Mouse (Mus musculus): ENCODE results near the gene Ankrd54. TPM values are rescaled to one million over a fixed set of nuclear protein-coding genes. Genes with fewer than 3 reads are reported as not detected.

Gene Ankrd54
- polyA plus RNA-seq, 1 experiment from 2014 or later = 42.8 TPM

DNA sequence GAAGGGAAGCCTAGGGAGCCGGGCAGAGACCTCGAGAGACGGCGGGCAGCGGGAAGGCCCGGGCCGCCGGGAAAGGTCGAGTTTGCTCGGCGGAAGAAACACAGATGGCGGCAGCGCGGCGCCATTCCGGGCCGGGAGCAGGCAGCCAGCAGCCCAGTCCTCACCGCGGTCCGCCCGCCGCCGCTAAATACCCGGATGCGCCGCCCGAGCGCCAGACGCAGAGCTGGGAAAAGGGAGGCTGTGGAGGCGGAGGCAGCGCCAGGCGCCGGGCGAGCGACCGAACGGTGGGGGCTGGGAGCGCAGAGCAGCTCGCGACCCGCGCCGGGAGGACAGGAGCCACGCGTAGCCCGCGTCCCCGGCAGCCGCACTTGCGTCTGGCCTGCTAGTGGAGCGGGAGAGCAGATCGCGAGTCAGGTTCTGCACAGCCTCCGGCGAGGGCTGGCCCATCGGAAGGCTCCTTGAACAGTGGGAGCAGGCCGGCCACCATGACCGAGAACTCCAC, 34.4 kb downstream of the Ankrd54 start, which contains the start of gene H1f0:
H1f0 (plus strand) TSS at position 214 of the 502 bp plus-strand sequence.
- Histone ChIP-seq H3K9ac (replicated peaks; ENCODE audit: low read length) (peak within 1 kb of the TSS; percentile 100), H3K27me3 (ENCODE audit: control insufficient read depth, insufficient read depth, low read length) (no peaks in the 10 kb centered on the region), H3K4me2 (ENCODE audit: low read depth, low read length) (peak within 1 kb of the TSS; percentile 93), H3K36me3 (replicated peaks; ENCODE audit: control insufficient read depth, insufficient read depth, low read depth, low read length) (no peaks in the 10 kb centered on the region), H3K27ac (replicated peaks; ENCODE audit: low read depth, low read length) (peak within 1 kb of the TSS; percentile 94), H3K4me1 (ENCODE audit: control insufficient read depth, insufficient read depth, low read length) (peaks cover 5% of the 10 kb centered on the region; the same call in 1 of the 2 replicates), H3K4me3 (ENCODE audit: low read depth, low read length) (peak within 1 kb of the TSS; percentile 58), H3K9me3 (replicated peaks; ENCODE audit: control insufficient read depth, low read length) (no peaks in the 10 kb centered on the region)
- ATAC-seq (replicated peaks; ENCODE audit: insufficient number of reproducible peaks, low FRiP score, low TSS enrichment, low read depth) (peak; percentile 63), DNase-seq (ENCODE audit: low spot score) (peak; percentile 94)
- under 1% methylated on average over 57 of the region's 58 CpGs for WGBS

DNA sequence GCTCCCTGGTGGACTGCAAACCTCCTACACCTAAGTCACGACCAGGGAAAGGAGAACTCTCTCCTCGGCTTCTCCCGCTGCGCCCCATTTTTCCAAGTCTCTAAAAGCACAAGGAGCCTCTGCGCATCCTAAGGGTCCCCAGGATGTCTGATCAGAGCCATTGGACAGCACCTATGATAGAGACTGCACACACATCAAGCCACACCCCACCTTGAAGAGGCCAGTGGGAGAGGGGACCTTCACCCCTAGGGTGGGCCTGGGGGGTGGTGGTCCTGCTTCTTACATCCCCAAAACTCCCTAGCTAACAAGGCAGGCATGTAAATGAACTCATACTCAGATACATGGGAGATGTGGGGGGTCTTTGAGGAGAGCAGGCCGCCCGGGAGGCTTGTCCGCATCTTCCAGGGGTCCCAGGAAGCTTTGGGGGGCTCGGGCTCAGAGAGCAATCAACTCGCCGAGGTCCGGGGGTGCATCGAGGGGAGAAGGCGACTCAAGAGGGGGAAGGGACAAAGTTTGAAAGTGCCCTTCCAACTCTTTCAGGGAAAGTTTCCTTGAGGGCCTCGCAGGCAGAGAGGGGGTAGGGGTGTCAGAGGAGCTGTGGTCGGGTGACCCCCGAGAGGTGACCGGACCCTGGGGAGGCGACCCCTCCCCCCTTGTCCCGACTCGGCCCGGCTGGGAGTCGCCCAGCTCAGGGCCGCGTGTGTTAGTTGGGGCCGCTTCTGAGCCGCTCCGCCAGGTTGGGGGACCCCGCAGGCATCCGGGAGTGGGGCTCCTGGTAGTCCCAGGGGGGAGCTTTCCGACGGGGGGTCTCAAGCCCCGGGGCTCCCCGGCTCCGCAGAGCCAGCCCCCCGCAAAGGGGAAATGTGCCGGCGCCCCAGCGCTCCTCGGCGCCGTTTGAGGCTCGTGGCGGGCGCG, 35.1 kb downstream of the Ankrd54 start:
- peaks cover 5% of the 10 kb centered on the region; the same call in 1 of the 2 replicates for H3K4me1 ChIP-seq (ENCODE audit: control insufficient read depth, insufficient read depth, low read length)
- H3K9me3 ChIP-seq (replicated peaks; ENCODE audit: control insufficient read depth, low read length) = no peaks in the 10 kb centered on the region
- 5% methylated on average over 43 of the region's 46 CpGs for whole genome bisulfite sequencing
- ATAC-seq (replicated peaks; ENCODE audit: insufficient number of reproducible peaks, low FRiP score, low TSS enrichment, low read depth) (no peak; the same call in 1 of the 2 replicates), DNase-seq (ENCODE audit: low spot score) (peak; percentile 38)
- H3K4me3 ChIP-seq (ENCODE audit: low read depth, low read length) = peak overlapping the region; percentile 58
- H3K9ac ChIP-seq (replicated peaks; ENCODE audit: low read length) = peak overlapping the region; percentile 100
- peak overlapping the region; percentile 93 for H3K4me2 ChIP-seq (ENCODE audit: low read depth, low read length)
- no peaks in the 10 kb centered on the region for H3K27me3 ChIP-seq (ENCODE audit: control insufficient read depth, insufficient read depth, low read length)
- peak overlapping the region; percentile 94 for H3K27ac ChIP-seq (replicated peaks; ENCODE audit: low read depth, low read length)
- no peaks in the 10 kb centered on the region for H3K36me3 ChIP-seq (replicated peaks; ENCODE audit: control insufficient read depth, insufficient read depth, low read depth, low read length)

DNA sequence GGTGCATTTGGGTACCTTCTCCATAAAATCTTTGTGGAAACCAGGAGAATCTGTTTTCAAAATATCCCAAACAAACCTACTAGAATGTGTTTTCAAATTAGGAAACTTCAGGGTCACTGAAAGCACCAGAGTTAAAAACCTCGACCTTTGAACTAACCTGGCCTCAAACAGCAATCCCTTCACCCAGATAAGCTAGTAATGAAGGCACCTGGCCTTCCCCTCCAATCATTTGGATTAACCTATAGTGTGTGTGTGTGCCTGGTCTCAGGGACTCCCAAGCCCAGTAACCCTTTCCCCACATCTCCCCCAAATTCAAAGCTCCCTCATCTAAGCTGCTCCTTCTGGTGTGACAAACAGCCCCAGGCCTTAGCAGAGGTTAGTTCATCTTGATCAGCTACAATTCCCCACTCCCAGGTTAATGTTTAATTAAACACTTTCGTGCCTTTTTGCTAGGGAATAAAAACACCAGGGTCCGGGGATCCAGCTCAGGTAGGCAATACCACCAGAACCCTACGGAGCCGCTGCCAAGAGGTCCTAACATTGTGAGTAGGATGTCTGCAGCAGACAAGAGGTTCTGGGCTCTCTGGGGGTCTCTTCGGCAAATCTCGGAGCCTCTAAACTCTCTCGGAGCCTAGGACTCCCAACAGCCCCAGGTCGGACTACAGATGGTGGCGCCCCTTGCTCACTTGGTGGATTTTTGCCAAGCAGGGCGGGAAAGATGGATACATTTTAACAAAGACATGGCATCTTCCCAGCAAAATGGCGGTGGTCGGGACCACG, 36.0 kb downstream of the Ankrd54 start:
- H3K4me2 ChIP-seq (ENCODE audit: low read depth, low read length) = peak overlapping the region; percentile 93
- H3K4me3 ChIP-seq (ENCODE audit: low read depth, low read length) = no peak overlapping the region
- no peaks in the 10 kb centered on the region for H3K27me3 ChIP-seq (ENCODE audit: control insufficient read depth, insufficient read depth, low read length)
- 46% methylated on average over 14 of the region's 14 CpGs for WGBS
- H3K9me3 ChIP-seq (replicated peaks; ENCODE audit: control insufficient read depth, low read length) = no peaks in the 10 kb centered on the region
- no peaks in the 10 kb centered on the region for H3K36me3 ChIP-seq (replicated peaks; ENCODE audit: control insufficient read depth, insufficient read depth, low read depth, low read length)
- H3K4me1 ChIP-seq (ENCODE audit: control insufficient read depth, insufficient read depth, low read length) = peaks cover 5% of the 10 kb centered on the region; the same call in 1 of the 2 replicates
- ATAC-seq (replicated peaks; ENCODE audit: insufficient number of reproducible peaks, low FRiP score, low TSS enrichment, low read depth) = no peak
- H3K27ac ChIP-seq (replicated peaks; ENCODE audit: low read depth, low read length) = no peak overlapping the region
- DNase-seq (ENCODE audit: low spot score) = no peak
- H3K9ac ChIP-seq (replicated peaks; ENCODE audit: low read length) = peak overlapping the region; percentile 100; the same call in 1 of the 2 replicates

DNA sequence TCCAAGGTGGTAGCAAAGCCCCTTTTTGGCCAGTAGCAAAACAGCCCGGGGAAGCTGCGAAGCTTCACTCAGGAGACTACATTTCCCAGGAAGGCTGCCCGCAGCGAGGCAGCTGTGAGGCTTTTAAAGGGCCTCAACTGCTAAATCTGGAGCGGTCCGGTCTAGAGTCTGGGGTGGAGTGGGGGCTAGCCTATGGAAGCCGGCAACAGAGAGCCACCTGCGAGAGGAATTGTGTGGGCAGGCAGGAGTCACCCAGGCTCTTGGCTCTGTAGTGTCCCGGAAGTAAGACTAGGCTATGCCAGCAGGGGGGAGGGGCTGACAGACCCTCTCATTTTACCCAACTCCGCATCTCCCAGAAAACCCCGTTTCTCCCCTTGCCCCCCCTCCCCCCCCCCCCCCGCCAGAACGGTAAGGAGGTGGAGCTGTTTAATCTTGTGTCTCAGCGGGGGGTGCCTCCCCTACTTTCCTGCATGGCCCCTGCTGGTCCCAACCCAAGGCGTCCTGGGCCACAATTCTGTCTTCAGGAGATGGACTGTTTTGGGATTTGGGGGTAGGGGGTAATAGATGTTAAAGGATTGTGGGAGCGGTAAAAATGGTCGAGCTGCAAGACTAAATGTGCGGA, 36.9 kb downstream of the Ankrd54 start:
- peak overlapping the region; percentile 21; the same call in 1 of the 2 replicates for H3K4me2 ChIP-seq (ENCODE audit: low read depth, low read length)

DNA sequence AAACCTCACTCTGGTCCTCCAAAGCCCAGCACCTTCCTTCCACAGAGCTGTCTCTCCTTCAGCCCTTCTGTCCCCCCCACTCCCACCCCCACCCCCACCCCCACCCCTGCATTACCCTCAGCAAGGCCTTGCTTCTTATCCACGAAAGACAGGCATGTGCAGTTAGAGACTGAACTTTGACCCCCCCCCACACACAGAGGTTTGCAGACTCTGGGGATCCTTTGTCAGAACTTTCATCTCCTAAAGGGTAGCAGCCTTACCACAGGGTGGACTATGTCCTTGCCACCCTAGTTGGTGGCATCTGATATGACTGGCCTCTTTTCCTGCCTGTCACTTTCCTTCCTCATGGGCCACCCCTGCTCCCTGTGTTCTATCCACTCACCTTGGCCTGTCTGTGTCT, 39.3 kb downstream of the Ankrd54 start:
- DNase-seq (ENCODE audit: low spot score) (no peak), ATAC-seq (replicated peaks; ENCODE audit: insufficient number of reproducible peaks, low FRiP score, low TSS enrichment, low read depth) (no peak)
- Histone ChIP-seq H3K27me3 (ENCODE audit: control insufficient read depth, insufficient read depth, low read length) (no peaks in the 10 kb centered on the region), H3K4me1 (ENCODE audit: control insufficient read depth, insufficient read depth, low read length) (peaks cover 2% of the 10 kb centered on the region; the same call in 1 of the 2 replicates), H3K36me3 (replicated peaks; ENCODE audit: control insufficient read depth, insufficient read depth, low read depth, low read length) (no peaks in the 10 kb centered on the region), H3K4me3 (ENCODE audit: low read depth, low read length) (no peak overlapping the region), H3K9ac (replicated peaks; ENCODE audit: low read length) (no peak overlapping the region), H3K4me2 (ENCODE audit: low read depth, low read length) (no peak overlapping the region), H3K27ac (replicated peaks; ENCODE audit: low read depth, low read length) (no peak overlapping the region), H3K9me3 (replicated peaks; ENCODE audit: control insufficient read depth, low read length) (no peaks in the 10 kb centered on the region)
- 60% methylated on average over 1 of the region's 1 CpGs for WGBS

More for the DNA sequence above, 36.9 kb downstream of the Ankrd54 start:
- DNase-seq (ENCODE audit: low spot score) = peak; percentile 37
- peaks cover 2% of the 10 kb centered on the region; the same call in 1 of the 2 replicates for H3K4me1 ChIP-seq (ENCODE audit: control insufficient read depth, insufficient read depth, low read length)
- H3K4me3 ChIP-seq (ENCODE audit: low read depth, low read length) = no peak overlapping the region
- H3K36me3 ChIP-seq (replicated peaks; ENCODE audit: control insufficient read depth, insufficient read depth, low read depth, low read length) = no peaks in the 10 kb centered on the region
- ATAC-seq (replicated peaks; ENCODE audit: insufficient number of reproducible peaks, low FRiP score, low TSS enrichment, low read depth) = no peak
- 0 out of 2 replicates have a peak overlapping the region, but pooled peaks have one; percentile 41 for H3K9ac ChIP-seq (replicated peaks; ENCODE audit: low read length)
- 10% methylated on average over 15 of the region's 18 CpGs for WGBS
- no peaks in the 10 kb centered on the region for H3K9me3 ChIP-seq (replicated peaks; ENCODE audit: control insufficient read depth, low read length)
- no peaks in the 10 kb centered on the region for H3K27me3 ChIP-seq (ENCODE audit: control insufficient read depth, insufficient read depth, low read length)
- H3K27ac ChIP-seq (replicated peaks; ENCODE audit: low read depth, low read length) = no peak overlapping the region

DNA sequence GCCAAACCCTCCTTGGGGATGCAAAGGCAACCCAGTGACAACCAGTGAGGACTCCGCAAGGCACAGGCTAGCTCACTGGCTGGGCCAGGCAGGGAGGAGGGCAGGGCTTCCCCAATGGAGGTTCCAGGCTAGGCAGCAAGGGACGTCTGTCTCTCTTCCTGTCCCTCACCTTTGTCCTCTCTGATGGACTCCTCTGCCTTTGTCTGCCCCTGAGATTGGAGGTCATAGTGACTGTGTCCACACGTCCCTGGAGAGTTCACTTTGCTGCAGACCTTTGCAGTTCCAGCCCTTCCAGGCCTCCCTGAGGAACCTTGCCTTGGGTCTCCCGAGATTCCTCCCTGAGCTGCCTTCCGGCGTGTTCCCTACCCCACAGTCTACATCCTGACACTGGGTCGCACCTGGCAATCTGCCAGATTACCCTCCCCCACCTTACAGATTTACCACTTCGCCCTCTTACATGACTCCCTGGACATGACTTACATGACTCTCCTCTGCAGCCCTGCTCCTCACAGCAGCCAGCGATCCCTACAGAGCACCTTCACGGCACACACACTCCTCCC, 39.9 kb downstream of the Ankrd54 start:
- ATAC-seq (replicated peaks; ENCODE audit: insufficient number of reproducible peaks, low FRiP score, low TSS enrichment, low read depth) (no peak), DNase-seq (ENCODE audit: low spot score) (no peak)
- Histone ChIP-seq H3K36me3 (replicated peaks; ENCODE audit: control insufficient read depth, insufficient read depth, low read depth, low read length) (no peaks in the 10 kb centered on the region), H3K4me3 (ENCODE audit: low read depth, low read length) (no peak overlapping the region), H3K4me2 (ENCODE audit: low read depth, low read length) (no peak overlapping the region), H3K9ac (replicated peaks; ENCODE audit: low read length) (no peak overlapping the region), H3K27ac (replicated peaks; ENCODE audit: low read depth, low read length) (no peak overlapping the region), H3K4me1 (ENCODE audit: control insufficient read depth, insufficient read depth, low read length) (peaks cover 2% of the 10 kb centered on the region; the same call in 1 of the 2 replicates), H3K9me3 (replicated peaks; ENCODE audit: control insufficient read depth, low read length) (no peaks in the 10 kb centered on the region), H3K27me3 (ENCODE audit: control insufficient read depth, insufficient read depth, low read length) (no peaks in the 10 kb centered on the region)
- WGBS = 65% methylated on average over 10 of the region's 10 CpGs

DNA sequence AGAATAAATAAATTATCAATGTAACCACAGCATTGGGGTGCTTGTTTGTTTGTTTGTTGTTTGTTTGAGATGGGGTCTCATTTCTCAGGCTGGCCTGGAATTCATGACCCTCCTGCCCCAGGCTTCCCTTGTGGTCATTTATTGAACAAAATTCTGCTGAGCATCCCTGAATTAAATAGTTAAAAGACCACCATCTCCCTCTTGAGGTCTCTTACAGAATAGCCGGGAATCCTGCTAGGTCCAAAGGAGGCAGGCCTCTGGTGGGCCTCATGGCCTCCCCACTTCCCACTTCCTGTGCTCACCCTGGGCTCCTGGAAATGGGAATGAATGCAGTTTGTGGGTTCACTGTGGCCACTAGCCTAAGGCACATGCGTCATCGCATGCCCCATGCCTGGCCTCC, 43.8 kb downstream of the Ankrd54 start:
- Histone ChIP-seq H3K9ac (replicated peaks; ENCODE audit: low read length) (no peak overlapping the region), H3K27ac (replicated peaks; ENCODE audit: low read depth, low read length) (no peak overlapping the region), H3K4me3 (ENCODE audit: low read depth, low read length) (no peak overlapping the region), H3K4me1 (ENCODE audit: control insufficient read depth, insufficient read depth, low read length) (no peaks in the 10 kb centered on the region), H3K36me3 (replicated peaks; ENCODE audit: control insufficient read depth, insufficient read depth, low read depth, low read length) (no peaks in the 10 kb centered on the region), H3K4me2 (ENCODE audit: low read depth, low read length) (no peak overlapping the region), H3K27me3 (ENCODE audit: control insufficient read depth, insufficient read depth, low read length) (no peaks in the 10 kb centered on the region), H3K9me3 (replicated peaks; ENCODE audit: control insufficient read depth, low read length) (no peaks in the 10 kb centered on the region)
- WGBS = 64% methylated on average over 3 of the region's 3 CpGs
- DNase-seq (ENCODE audit: low spot score) = peak; percentile 57
- no peak for ATAC-seq (replicated peaks; ENCODE audit: insufficient number of reproducible peaks, low FRiP score, low TSS enrichment, low read depth)
